Mouse (Mus musculus) hindbrain, postnatal 0 days (tissue): ENCODE measurements around the gene Drc1. TPM values are rescaled to one million over a fixed set of nuclear protein-coding genes. Genes with fewer than 3 reads are reported as not detected.

Experiments used
- ATAC-seq: fragments of 200-750 bp; cut with Nextera tagmentation; 2 replicates; pipeline ENCODE4 v1.8.0; 2017; ENCODE audit warnings: mild to moderate bottlenecking, moderate TSS enrichment, moderate library complexity
- DNase-seq: peaks from one replicate; pipeline ENCODE4 v3.0.0-alpha.2; 2015; ENCODE audit warnings: low spot score
- H3K27ac ChIP-seq: fragments of 300-500 bp; sonication (generic); 2 replicates; pipeline ENCODE4 v1.5.1; 2014; ENCODE audit warnings: mild to moderate bottlenecking
- H3K27me3 ChIP-seq: fragments of 300-500 bp; sonication (generic); 2 replicates; pipeline ENCODE4 v1.6.1; 2014; ENCODE audit warnings: low read length, mixed read lengths; ENCODE audit not compliant: insufficient read depth
- H3K36me3 ChIP-seq: fragments of 300-500 bp; sonication (generic); 2 replicates; pipeline ENCODE4 v1.6.1; 2014; ENCODE audit warnings: low read length, mixed read lengths; ENCODE audit not compliant: insufficient read depth
- H3K4me1 ChIP-seq: fragments of 300-500 bp; sonication (generic); 2 replicates; pipeline ENCODE4 v1.6.1; 2014; ENCODE audit warnings: antibody characterized with exemption, low read length, mixed read lengths; ENCODE audit not compliant: insufficient read depth
- H3K4me2 ChIP-seq: fragments of 300-500 bp; sonication (generic); 2 replicates; pipeline ENCODE4 v1.6.1; 2014; ENCODE audit warnings: low read depth, mild to moderate bottlenecking, low read length, moderate library complexity, mixed read lengths
- H3K4me3 ChIP-seq: fragments of 300-500 bp; sonication (generic); 2 replicates; pipeline ENCODE4 v1.5.1; 2014; ENCODE audit warnings: low read length
- H3K9ac ChIP-seq: fragments of 300-500 bp; sonication (generic); replicated peaks from 2 replicates; pipeline ENCODE4 v1.6.1; 2014; ENCODE audit warnings: mild to moderate bottlenecking, low read length, moderate library complexity, mixed read lengths
- H3K9me3 ChIP-seq: fragments of 300-500 bp; sonication (generic); 2 replicates; pipeline ENCODE4 v1.6.1; 2016; ENCODE audit warnings: low read length, mixed read lengths
- CTCF ChIP-seq: IDR thresholded peaks from 2 replicates; pipeline ENCODE4 v1.5.1; 2016; ENCODE audit warnings: antibody characterized with exemption, control low read depth, low read depth
- WGBS: fragments of 180-500 bp; shearing (Covaris S2); extraction: QIAGEN DNeasy Blood & Tissue Kit; methylation state at CpG from one replicate; pipeline ENCODE4 v1.1.7; 2014; 5-methylcytosine and 5-hydroxymethylcytosine counted together
- polyA plus RNA-seq: library from polyadenylated mRNA; unstranded; fragments of >200 nt; fragmentation: Nextera tagmentation; extraction: Ambion mirVana; gene quantifications from 2 replicates; pipeline ENCODE4 v1.2.1, GENCODE M21; 2015
- total RNA-seq: library from RNA; depleted of rRNA; stranded (reverse); fragments of >200 nt; gene quantifications from 2 replicates; pipeline ENCODE4 v1.2.3, GENCODE M21; 2014; rRNA removed

Drc1 gene
- total RNA-seq (4.6 and 4.9 TPM in 2 replicates), polyA plus RNA-seq (6.6 TPM in 2 replicates)

- H3K4me2 ChIP-seq: peak within 1 kb of the TSS; percentile 70
- ATAC-seq: peak; percentile 93
- H3K36me3 ChIP-seq: no peaks in the 10 kb centered on the region
- WGBS: 1% methylated on average over 26 of the region's 26 CpGs
- peaks cover 5% of the 10 kb centered on the region; the same call in 1 of the 2 replicates for H3K9me3 ChIP-seq
- no peaks in the 10 kb centered on the region for H3K4me1 ChIP-seq
- no peaks in the 10 kb centered on the region for H3K27me3 ChIP-seq
- peak; percentile 80 for DNase-seq
- H3K9ac ChIP-seq: peak within 1 kb of the TSS; percentile 51
- H3K4me3 ChIP-seq: peak within 1 kb of the TSS; percentile 51
- TF ChIP-seq CTCF: no peak
- peak within 1 kb of the TSS; percentile 54; the same call in 1 of the 2 replicates for H3K27ac ChIP-seq
These were observed at the start of gene Drc1 for GRCm38 (mm10) chr5:30281291-30281732. Gene Drc1 (plus strand): TSS chr5:30281388.

- Histone ChIP-seq H3K27ac (peak overlapping the region; percentile 90), H3K27me3 (no peaks in the 10 kb centered on the region), H3K4me2 (peak overlapping the region; percentile 83), H3K4me3 (peak overlapping the region; percentile 90), H3K9ac (peak overlapping the region; percentile 77), H3K9me3 (no peaks in the 10 kb centered on the region), H3K4me1 (peaks cover 21% of the 10 kb centered on the region; the same call in 1 of the 2 replicates), H3K36me3 (no peaks in the 10 kb centered on the region)
- DNase-seq (no peak), ATAC-seq (no peak)
- no peak for TF ChIP-seq CTCF
- 35% methylated on average over 16 of the region's 16 CpGs for WGBS
These were observed 49.3 kb upstream of the Drc1 start for GRCm38 (mm10) chr5:30231891-30232270.

- peaks cover 21% of the 10 kb centered on the region; the same call in 1 of the 2 replicates for H3K4me1 ChIP-seq
- H3K4me2 ChIP-seq: peak within 1 kb of the TSS; percentile 83
- WGBS: under 1% methylated on average over 67 of the region's 71 CpGs
- no peaks in the 10 kb centered on the region for H3K9me3 ChIP-seq
- peak within 1 kb of the TSS; percentile 90 for H3K27ac ChIP-seq
- H3K9ac ChIP-seq: peak within 1 kb of the TSS; percentile 77
- ATAC-seq: peak; percentile 100
- peak within 1 kb of the TSS; percentile 90 for H3K4me3 ChIP-seq
- H3K36me3 ChIP-seq: no peaks in the 10 kb centered on the region
- H3K27me3 ChIP-seq: no peaks in the 10 kb centered on the region
- TF ChIP-seq CTCF: no peak
- peak; percentile 99 for DNase-seq
These were observed 48.8 kb upstream of the Drc1 start, which contains the start of gene Selenoi for GRCm38 (mm10) chr5:30232271-30232971. Gene Selenoi (plus strand): TSS chr5:30232581.

- Histone ChIP-seq H3K36me3 (no peaks in the 10 kb centered on the region), H3K4me1 (peaks cover 21% of the 10 kb centered on the region; the same call in 1 of the 2 replicates), H3K4me3 (peak overlapping the region; percentile 90), H3K9ac (peak overlapping the region; percentile 77), H3K9me3 (no peaks in the 10 kb centered on the region), H3K27me3 (no peaks in the 10 kb centered on the region), H3K27ac (peak overlapping the region; percentile 90), H3K4me2 (peak overlapping the region; percentile 83)
- DNase-seq (peak; percentile 44), ATAC-seq (no peak)
- no peak for TF ChIP-seq CTCF
- WGBS: under 1% methylated on average over 15 of the region's 15 CpGs
These were observed 48.1 kb upstream of the Drc1 start for GRCm38 (mm10) chr5:30233042-30233441.

GRCm38 (mm10) chr5:30233979-30234378 lies 47.2 kb upstream of the Drc1 start:
- DNase-seq (no peak), ATAC-seq (no peak)
- H3K36me3 ChIP-seq: no peaks in the 10 kb centered on the region
- 51% methylated on average over 8 of the region's 8 CpGs for WGBS
- no peaks in the 10 kb centered on the region for H3K9me3 ChIP-seq
- H3K4me1 ChIP-seq: peaks cover 21% of the 10 kb centered on the region; the same call in 1 of the 2 replicates
- H3K4me3 ChIP-seq: peak overlapping the region; percentile 90
- peak overlapping the region; percentile 83 for H3K4me2 ChIP-seq
- no peak overlapping the region for H3K27ac ChIP-seq
- peak overlapping the region; percentile 77; the same call in 1 of the 2 replicates for H3K9ac ChIP-seq
- no peak for TF ChIP-seq CTCF
- no peaks in the 10 kb centered on the region for H3K27me3 ChIP-seq

- DNase-seq (no peak), ATAC-seq (no peak)
- Histone ChIP-seq H3K27ac (no peak overlapping the region), H3K9me3 (no peaks in the 10 kb centered on the region), H3K9ac (no peak overlapping the region), H3K4me3 (no peak overlapping the region), H3K4me1 (peaks cover 21% of the 10 kb centered on the region; the same call in 1 of the 2 replicates), H3K27me3 (no peaks in the 10 kb centered on the region), H3K4me2 (no peak overlapping the region), H3K36me3 (no peaks in the 10 kb centered on the region)
- TF ChIP-seq CTCF: no peak
- 100% methylated on average over 2 of the region's 2 CpGs for whole genome bisulfite sequencing
These were observed 45.5 kb upstream of the Drc1 start for GRCm38 (mm10) chr5:30235641-30236126.
